Mouse (Mus musculus): ENCODE results near the gene Tex14. TPM values are rescaled to one million over a fixed set of nuclear protein-coding genes. Genes with fewer than 3 reads are reported as not detected.
A peak's percentile ranks its signal among the peaks of the same experiment; 100 is the strongest.
"Not testable (repeated sequence)": the region's sequence is repeated elsewhere in the genome, so short reads cannot be mapped to it uniquely, and the experiment has no call there.

The Tex14 gene
- polyA plus RNA-seq, 1 experiment from 2014 or later = not detected

GRCm38 (mm10) chr11:87462461-87463242 lies 57.8 kb downstream of the Tex14 start:
- Histone ChIP-seq H3K4me3 (ENCODE audit: low read depth, low read length) (no peak overlapping the region), H3K27me3 (ENCODE audit: control insufficient read depth, insufficient read depth, low read length) (no peaks in the 10 kb centered on the region), H3K27ac (ENCODE audit: low read depth, low read length) (peak overlapping the region; percentile 31), H3K9me3 (ENCODE audit: control insufficient read depth, low read length) (no peaks in the 10 kb centered on the region), H3K9ac (ENCODE audit: low read depth, low read length) (no peak overlapping the region), H3K4me1 (replicated peaks; ENCODE audit: control insufficient read depth, insufficient read depth, low read length) (no peaks in the 10 kb centered on the region), H3K36me3 (ENCODE audit: control insufficient read depth, insufficient read depth, low read length) (no peaks in the 10 kb centered on the region), H3K4me2 (replicated peaks; ENCODE audit: low read depth, low read length) (no peak overlapping the region)
- 8% methylated on average over 9 of the region's 9 CpGs for WGBS
- ATAC-seq (ENCODE audit: low FRiP score) (peak; percentile 78; the same call in 1 of the 2 replicates), DNase-seq (ENCODE audit: low spot score) (peak; percentile 60)

DNA sequence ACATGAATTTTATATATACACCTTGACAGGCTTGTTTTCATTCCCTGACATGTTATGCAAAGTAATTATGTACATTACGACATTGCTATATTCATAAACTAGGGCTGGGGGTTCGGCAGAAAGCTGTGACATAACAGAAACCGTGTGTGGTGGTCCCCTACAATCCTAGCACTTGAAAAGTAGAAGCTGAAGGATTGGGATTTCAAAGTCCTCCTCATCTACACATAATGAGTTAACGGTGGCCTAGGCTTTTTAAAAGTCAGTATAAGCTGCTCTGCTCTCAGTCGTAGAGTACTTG lies 58.3 kb downstream of the Tex14 start:
- H3K4me3 ChIP-seq (ENCODE audit: low read depth, low read length) = no peak overlapping the region
- no peak overlapping the region for H3K9ac ChIP-seq (ENCODE audit: low read depth, low read length)
- no peaks in the 10 kb centered on the region for H3K36me3 ChIP-seq (ENCODE audit: control insufficient read depth, insufficient read depth, low read length)
- DNase-seq (ENCODE audit: low spot score) (no peak), ATAC-seq (ENCODE audit: low FRiP score) (no peak)
- H3K9me3 ChIP-seq (ENCODE audit: control insufficient read depth, low read length) = no peaks in the 10 kb centered on the region
- no peaks in the 10 kb centered on the region for H3K4me1 ChIP-seq (replicated peaks; ENCODE audit: control insufficient read depth, insufficient read depth, low read length)
- H3K4me2 ChIP-seq (replicated peaks; ENCODE audit: low read depth, low read length) = no peak overlapping the region
- no peak overlapping the region for H3K27ac ChIP-seq (ENCODE audit: low read depth, low read length)
- H3K27me3 ChIP-seq (ENCODE audit: control insufficient read depth, insufficient read depth, low read length) = no peaks in the 10 kb centered on the region
- WGBS = 62% methylated on average over 5 of the region's 5 CpGs

- not testable (repeated sequence) for H3K9ac ChIP-seq (ENCODE audit: low read depth, low read length); H3K4me1 ChIP-seq (replicated peaks; ENCODE audit: control insufficient read depth, insufficient read depth, low read length); H3K9me3 ChIP-seq (ENCODE audit: control insufficient read depth, low read length); H3K36me3 ChIP-seq (ENCODE audit: control insufficient read depth, insufficient read depth, low read length); H3K27me3 ChIP-seq (ENCODE audit: control insufficient read depth, insufficient read depth, low read length); H3K27ac ChIP-seq (ENCODE audit: low read depth, low read length); DNase-seq (ENCODE audit: low spot score); H3K4me3 ChIP-seq (ENCODE audit: low read depth, low read length); H3K4me2 ChIP-seq (replicated peaks; ENCODE audit: low read depth, low read length); ATAC-seq (ENCODE audit: low FRiP score)
- WGBS = 88% methylated on average over 4 of the region's 4 CpGs
Observed at GRCm38 (mm10) chr11:87463792-87464430, 59.0 kb downstream of the Tex14 start.

- H3K36me3 ChIP-seq (ENCODE audit: control insufficient read depth, insufficient read depth, low read length) = no peaks in the 10 kb centered on the region
- H3K9ac ChIP-seq (ENCODE audit: low read depth, low read length) = no peak overlapping the region
- H3K4me1 ChIP-seq (replicated peaks; ENCODE audit: control insufficient read depth, insufficient read depth, low read length) = no peaks in the 10 kb centered on the region
- WGBS = 77% methylated on average over 6 of the region's 6 CpGs
- no peaks in the 10 kb centered on the region for H3K9me3 ChIP-seq (ENCODE audit: control insufficient read depth, low read length)
- H3K27me3 ChIP-seq (ENCODE audit: control insufficient read depth, insufficient read depth, low read length) = no peaks in the 10 kb centered on the region
- H3K4me3 ChIP-seq (ENCODE audit: low read depth, low read length) = no peak overlapping the region
- DNase-seq (ENCODE audit: low spot score) (no peak), ATAC-seq (ENCODE audit: low FRiP score) (no peak)
- no peak overlapping the region for H3K4me2 ChIP-seq (replicated peaks; ENCODE audit: low read depth, low read length)
- H3K27ac ChIP-seq (ENCODE audit: low read depth, low read length) = no peak overlapping the region
Observed at GRCm38 (mm10) chr11:87465990-87466593, 61.2 kb downstream of the Tex14 start.

DNA sequence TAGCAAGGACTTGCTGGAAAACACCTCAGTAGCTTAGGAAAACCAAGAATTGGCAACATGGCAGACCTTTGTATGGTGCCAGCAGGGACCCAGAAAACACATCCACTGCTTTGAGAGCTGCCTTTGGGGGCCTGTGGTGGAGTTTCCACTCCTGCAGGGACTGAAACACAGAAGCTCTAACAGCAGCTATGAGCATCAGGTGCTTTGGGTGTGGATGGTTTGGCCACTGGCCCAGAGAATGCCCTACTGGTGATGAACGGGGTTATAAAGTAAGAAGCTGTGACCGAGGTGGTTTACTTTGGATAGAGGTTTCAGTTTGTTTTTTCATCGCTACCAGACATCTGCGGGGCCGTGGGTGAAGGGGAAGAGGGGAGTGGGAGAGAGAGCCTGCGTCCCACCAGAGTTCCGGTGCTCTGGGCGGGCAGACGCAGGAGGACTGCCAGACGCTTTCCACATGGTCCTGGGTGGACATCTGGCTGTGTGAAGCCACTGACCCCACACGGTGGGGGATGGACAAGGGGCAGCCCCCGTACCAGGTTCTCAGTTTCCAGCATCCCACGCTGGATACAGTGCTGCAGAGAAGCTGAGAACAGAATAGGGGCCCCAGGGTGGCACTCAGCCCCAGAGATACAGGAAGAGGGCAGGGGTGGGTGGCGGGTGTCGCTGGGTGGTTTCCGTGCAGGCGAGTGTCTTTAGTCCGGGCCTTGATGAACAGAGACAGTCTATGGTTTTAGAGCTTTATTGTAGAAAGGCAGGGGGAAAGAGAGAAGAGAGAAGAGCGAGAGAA lies 62.8 kb downstream of the Tex14 start:
- Histone ChIP-seq H3K4me3 (ENCODE audit: low read depth, low read length) (no peak overlapping the region), H3K27me3 (ENCODE audit: control insufficient read depth, insufficient read depth, low read length) (no peaks in the 10 kb centered on the region), H3K4me2 (replicated peaks; ENCODE audit: low read depth, low read length) (no peak overlapping the region), H3K9me3 (ENCODE audit: control insufficient read depth, low read length) (no peaks in the 10 kb centered on the region), H3K36me3 (ENCODE audit: control insufficient read depth, insufficient read depth, low read length) (no peaks in the 10 kb centered on the region), H3K27ac (ENCODE audit: low read depth, low read length) (no peak overlapping the region), H3K9ac (ENCODE audit: low read depth, low read length) (no peak overlapping the region), H3K4me1 (replicated peaks; ENCODE audit: control insufficient read depth, insufficient read depth, low read length) (no peaks in the 10 kb centered on the region)
- ATAC-seq (ENCODE audit: low FRiP score) (no peak), DNase-seq (ENCODE audit: low spot score) (no peak)
- WGBS = 57% methylated on average over 19 of the region's 19 CpGs

- Histone ChIP-seq H3K36me3 (ENCODE audit: control insufficient read depth, insufficient read depth, low read length) (no peaks in the 10 kb centered on the region), H3K9ac (ENCODE audit: low read depth, low read length) (no peak overlapping the region), H3K4me2 (replicated peaks; ENCODE audit: low read depth, low read length) (no peak overlapping the region), H3K27me3 (ENCODE audit: control insufficient read depth, insufficient read depth, low read length) (no peaks in the 10 kb centered on the region), H3K9me3 (ENCODE audit: control insufficient read depth, low read length) (no peaks in the 10 kb centered on the region), H3K27ac (ENCODE audit: low read depth, low read length) (no peak overlapping the region), H3K4me1 (replicated peaks; ENCODE audit: control insufficient read depth, insufficient read depth, low read length) (no peaks in the 10 kb centered on the region), H3K4me3 (ENCODE audit: low read depth, low read length) (no peak overlapping the region)
- WGBS = 50% methylated on average over 7 of the region's 7 CpGs
- ATAC-seq (ENCODE audit: low FRiP score) (no peak), DNase-seq (ENCODE audit: low spot score) (no peak)
Observed at GRCm38 (mm10) chr11:87468278-87468655, 63.4 kb downstream of the Tex14 start.

- Histone ChIP-seq H3K4me1 (replicated peaks; ENCODE audit: control insufficient read depth, insufficient read depth, low read length) (no peaks in the 10 kb centered on the region), H3K4me2 (replicated peaks; ENCODE audit: low read depth, low read length) (no peak overlapping the region), H3K36me3 (ENCODE audit: control insufficient read depth, insufficient read depth, low read length) (no peaks in the 10 kb centered on the region), H3K4me3 (ENCODE audit: low read depth, low read length) (no peak overlapping the region), H3K27me3 (ENCODE audit: control insufficient read depth, insufficient read depth, low read length) (no peaks in the 10 kb centered on the region), H3K9ac (ENCODE audit: low read depth, low read length) (no peak overlapping the region), H3K9me3 (ENCODE audit: control insufficient read depth, low read length) (no peaks in the 10 kb centered on the region), H3K27ac (ENCODE audit: low read depth, low read length) (no peak overlapping the region)
- 88% methylated on average over 9 of the region's 9 CpGs for WGBS
- DNase-seq (ENCODE audit: low spot score) (no peak), ATAC-seq (ENCODE audit: low FRiP score) (no peak)
Observed at GRCm38 (mm10) chr11:87468706-87469315, 63.9 kb downstream of the Tex14 start.

GRCm38 (mm10) chr11:87470807-87471698 lies 66.2 kb downstream of the Tex14 start:
- ATAC-seq (ENCODE audit: low FRiP score) (peak; percentile 100), DNase-seq (ENCODE audit: low spot score) (peak; percentile 74)
- not testable (repeated sequence) for H3K27ac ChIP-seq (ENCODE audit: low read depth, low read length); H3K4me3 ChIP-seq (ENCODE audit: low read depth, low read length); H3K4me1 ChIP-seq (replicated peaks; ENCODE audit: control insufficient read depth, insufficient read depth, low read length); H3K9ac ChIP-seq (ENCODE audit: low read depth, low read length); H3K27me3 ChIP-seq (ENCODE audit: control insufficient read depth, insufficient read depth, low read length); H3K9me3 ChIP-seq (ENCODE audit: control insufficient read depth, low read length); H3K36me3 ChIP-seq (ENCODE audit: control insufficient read depth, insufficient read depth, low read length)
- under 1% methylated on average over 24 of the region's 63 CpGs for WGBS
- peak overlapping the region; percentile 35 for H3K4me2 ChIP-seq (replicated peaks; ENCODE audit: low read depth, low read length)

Measured in hindbrain, embryonic 11.5 days (tissue).